Mouse (Mus musculus) Patski (cell line): Measurements from ENCODE around the gene 1190002N15Rik. TPM values are rescaled to one million over a fixed set of nuclear protein-coding genes. Genes with fewer than 3 reads are reported as not detected.

Experiments
- ATAC-seq: fragments of 100-300 bp; one replicate; pipeline ENCODE4 v1.8.0; 2021
- CTCF ChIA-PET: fragments of 350-600 bp; sonication (Branson Sonifier 250); formaldehyde crosslinking; loops from one replicate; lab custom pipeline; 2022; ENCODE audit warnings: inconsistent platforms; lab: Charles Lee
- POLR2A ChIA-PET: fragments of 350-600 bp; sonication (Branson Sonifier 250); formaldehyde crosslinking; loops from one replicate; lab custom pipeline; 2022; ENCODE audit warnings: antibody characterized with exemption, inconsistent platforms; lab: Charles Lee
- DNase-seq: peaks from one replicate; pipeline ENCODE4 v3.0.0-alpha.2; 2011; ENCODE audit warnings: low read depth, low spot score
- H3K27me3 ChIP-seq: fragments of 371-371 bp; one replicate; pipeline ENCODE4 v1.5.1; 2021
- CTCF ChIP-seq: fragments of 100-300 bp; IDR thresholded peaks from one replicate; pipeline ENCODE4 v1.5.1; 2021
- in situ Hi-C: fragments of 300-500 bp; cut with MboI; formaldehyde crosslinking; loops from 3 replicates; pipeline ENCODE4 v1.11.1; 2018; ENCODE audit warnings: low pct_unique_long_range_greater_than_20kb, mixed read lengths
- polyA plus RNA-seq: library from polyadenylated mRNA; unstranded; gene quantifications from one replicate; pipeline ENCODE4 v1.2.3, GENCODE M21; 2021

Gene 1190002N15Rik
- polyA plus RNA-seq, 1 experiment from 2014 or later: 12.3 TPM

DNA sequence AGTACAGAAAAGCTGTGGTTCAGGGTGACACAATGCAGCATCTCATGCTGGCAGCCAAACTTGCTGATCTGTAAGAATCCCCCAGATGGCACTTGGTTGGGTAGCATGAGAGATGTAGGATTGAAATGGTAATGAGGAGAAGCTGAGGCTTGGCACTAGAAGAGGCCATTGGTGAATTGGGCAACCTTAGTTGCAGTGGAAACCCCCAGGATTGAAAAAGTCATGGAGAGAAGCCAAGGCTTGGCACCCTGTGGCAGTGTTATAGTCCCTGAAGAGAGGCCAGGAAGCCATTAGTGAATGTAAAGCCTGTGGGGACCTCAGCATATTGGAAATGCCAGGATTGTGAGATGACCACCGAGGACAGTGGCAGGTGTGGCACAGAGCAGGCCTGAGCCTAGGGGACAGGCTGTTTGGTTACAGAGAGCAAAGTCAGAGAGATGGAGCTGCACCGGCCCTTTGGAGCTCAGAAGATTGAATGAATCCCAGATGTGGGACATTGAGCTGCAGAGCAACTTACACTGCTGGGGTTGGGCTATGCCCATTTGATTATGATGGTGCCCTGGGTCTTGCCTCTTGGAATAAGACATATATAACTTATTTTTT is 12.7 kb upstream of the 1190002N15Rik start:
- H3K27me3 ChIP-seq: peaks cover 3% of the 10 kb centered on the region
- no peak for ATAC-seq
- POLR2A ChIA-PET: no interaction called here
- CTCF ChIA-PET: no interaction called here
- in situ Hi-C loops: no loop called here
- no peak for DNase-seq
- no peak for TF ChIP-seq CTCF

- CTCF ChIA-PET: no interaction called here
- ATAC-seq (no peak), DNase-seq (no peak)
- POLR2A ChIA-PET: no interaction called here
- TF ChIP-seq CTCF: no peak
- no peaks in the 10 kb centered on the region for H3K27me3 ChIP-seq
- in situ Hi-C loops: loop anchor here (10.0 to 25.0 kb wide), 2 partner anchors 141 to 307 kb away; no protein-coding TSS in a partner anchor
Observed at GRCm38 (mm10) chr9:94543881-94544280, 6.0 kb upstream of the 1190002N15Rik start.

DNA sequence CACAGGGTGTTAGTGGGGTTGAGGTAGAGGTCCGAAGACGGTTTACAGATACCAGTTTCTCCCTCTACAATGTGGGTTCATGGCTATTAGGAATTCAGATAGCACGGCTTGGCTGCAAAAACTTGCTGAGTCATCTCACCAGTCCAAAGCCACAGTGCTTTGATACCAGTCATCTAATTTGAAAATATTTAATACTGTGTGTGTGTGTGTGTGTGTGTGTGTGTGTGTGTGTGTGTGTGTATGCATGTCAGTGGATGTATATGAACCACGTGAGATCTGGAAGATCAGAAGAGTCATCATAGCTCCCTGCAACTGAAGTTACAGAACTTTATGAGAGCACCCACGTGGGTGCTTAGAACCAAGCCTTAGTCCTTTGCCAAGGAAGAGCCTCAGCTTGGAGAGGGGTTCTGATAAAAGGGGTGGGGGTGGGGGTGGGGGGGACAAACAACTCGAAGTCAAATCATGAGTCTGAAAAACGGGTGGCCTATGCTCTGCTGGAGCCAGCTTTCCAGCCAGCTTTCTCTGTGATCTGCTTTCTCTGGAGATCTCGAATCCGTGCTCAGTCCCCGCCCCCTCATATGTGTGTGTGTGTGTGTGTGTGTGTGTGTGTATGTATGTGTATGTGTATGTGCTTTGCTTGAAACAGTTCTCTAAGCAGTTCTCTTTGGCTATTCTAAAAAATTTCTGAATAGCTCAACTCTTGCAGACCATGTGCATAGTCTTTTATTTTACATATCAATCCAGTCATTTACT is 2.6 kb upstream of the 1190002N15Rik start:
- no peak for ATAC-seq
- in situ Hi-C loops: loop anchor here (10.0 to 25.0 kb wide), 2 partner anchors 144 to 303 kb away; no protein-coding TSS in a partner anchor
- ChIA-PET POLR2A (no interaction called here), CTCF (no interaction called here)
- no peak for DNase-seq
- no peaks in the 10 kb centered on the region for H3K27me3 ChIP-seq
- no peak for TF ChIP-seq CTCF

DNA sequence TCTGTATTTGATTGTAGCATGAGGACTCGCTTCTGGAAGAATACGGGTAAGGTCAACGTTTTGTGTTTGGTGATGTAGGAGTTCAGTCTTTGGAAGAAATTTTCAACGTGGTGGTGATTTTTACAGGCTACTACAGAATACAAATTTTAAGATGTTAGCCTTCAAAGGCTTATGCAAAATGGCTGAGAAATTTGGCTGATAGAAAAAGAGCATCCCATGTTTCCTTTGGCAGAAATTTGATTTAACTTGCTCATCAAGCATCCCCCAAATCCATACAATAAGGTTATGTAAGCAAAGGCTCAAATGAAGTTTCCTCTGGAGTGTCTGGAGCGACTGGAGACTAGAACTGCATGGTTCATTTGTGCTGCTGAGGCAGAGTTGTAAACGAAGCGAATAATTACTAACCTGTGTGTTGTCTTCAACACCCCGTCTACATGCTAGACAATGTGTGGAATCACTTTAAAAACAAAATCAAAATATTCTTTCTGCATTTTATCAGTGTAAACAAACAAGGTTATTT is 1.5 kb upstream of the 1190002N15Rik start:
- ChIA-PET POLR2A (interaction anchor here (0.6 kb wide), 1 partner anchor 84 kb away, joined by 3 read pairs; no protein-coding TSS in a partner anchor), CTCF (no interaction called here)
- TF ChIP-seq CTCF: no peak
- DNase-seq: no peak
- in situ Hi-C loops: loop anchor here (10.0 to 25.0 kb wide), 2 partner anchors 302 to 425 kb away; no protein-coding TSS in a partner anchor
- no peak for ATAC-seq
- H3K27me3 ChIP-seq: no peaks in the 10 kb centered on the region

- POLR2A ChIA-PET: interaction anchor here (0.6 kb wide), 1 partner anchor 83 kb away, joined by 3 read pairs; no protein-coding TSS in a partner anchor
- in situ Hi-C loops: loop anchor here (10.0 to 25.0 kb wide), 2 partner anchors 301 to 424 kb away; no protein-coding TSS in a partner anchor
- DNase-seq: no peak
- H3K27me3 ChIP-seq: no peaks in the 10 kb centered on the region
- ATAC-seq: no peak
- TF ChIP-seq CTCF: no peak
- CTCF ChIA-PET: no interaction called here
Observed at GRCm38 (mm10) chr9:94538823-94539143, 902 bp upstream of the 1190002N15Rik start.

- ATAC-seq (peak; percentile 56), DNase-seq (no peak)
- ChIA-PET POLR2A (interaction anchor here (0.6 to 1.2 kb wide), 2 partner anchors 18 to 132 kb away, joined by 3 to 5 read pairs; partner anchors contain the start of gene Slc9a9), CTCF (interaction anchor here (0.9 to 1.2 kb wide), 4 partner anchors 8 to 172 kb away, joined by 3 to 4 read pairs (median 3); no protein-coding TSS in a partner anchor)
- TF ChIP-seq CTCF: peak; percentile 89
- in situ Hi-C loops: loop anchor here (10.0 to 25.0 kb wide), 2 partner anchors 300 to 422 kb away; no protein-coding TSS in a partner anchor
- no peaks in the 10 kb centered on the region for H3K27me3 ChIP-seq
Observed at GRCm38 (mm10) chr9:94537051-94537917, 597 bp downstream of the 1190002N15Rik start.

- ChIA-PET CTCF (interaction anchor here (0.6 to 1.2 kb wide), 2 partner anchors 81 to 504 kb away, joined by 3 to 4 read pairs; no protein-coding TSS in a partner anchor), POLR2A (interaction anchor here (0.6 kb wide), 1 partner anchor 521 kb away, joined by 4 read pairs; no protein-coding TSS in a partner anchor)
- in situ Hi-C loops: loop anchor here (10.0 to 25.0 kb wide), 2 partner anchors 299 to 422 kb away; no protein-coding TSS in a partner anchor
- DNase-seq (no peak), ATAC-seq (no peak)
- no peak for TF ChIP-seq CTCF
- no peaks in the 10 kb centered on the region for H3K27me3 ChIP-seq
Observed at GRCm38 (mm10) chr9:94536261-94536905, 1.5 kb downstream of the 1190002N15Rik start.

DNA sequence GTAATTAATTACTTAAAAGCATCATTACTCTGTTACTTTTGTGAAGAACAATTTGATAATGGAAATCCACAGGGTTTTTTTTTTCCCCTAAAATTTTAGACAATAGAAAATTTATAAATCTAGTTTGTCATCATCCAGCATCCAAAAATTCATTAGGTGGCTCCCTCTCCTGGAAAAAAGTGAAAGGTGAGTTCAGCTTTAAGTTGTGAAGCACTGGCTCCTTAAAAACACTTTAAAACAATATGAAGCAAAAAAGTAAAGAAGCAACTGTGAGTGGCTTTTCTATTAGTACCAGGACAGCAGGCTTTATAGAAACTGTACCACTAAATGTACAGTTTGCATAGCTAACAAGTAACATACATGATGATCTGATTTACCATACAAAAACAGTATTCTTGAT is 3.1 kb downstream of the 1190002N15Rik start:
- TF ChIP-seq CTCF: peak; percentile 46
- CTCF ChIA-PET: no interaction called here
- ATAC-seq (no peak), DNase-seq (no peak)
- in situ Hi-C loops: loop anchor here (5.0 to 25.0 kb wide), 3 partner anchors 122 to 420 kb away; no protein-coding TSS in a partner anchor
- H3K27me3 ChIP-seq: no peaks in the 10 kb centered on the region
- POLR2A ChIA-PET: no interaction called here

DNA sequence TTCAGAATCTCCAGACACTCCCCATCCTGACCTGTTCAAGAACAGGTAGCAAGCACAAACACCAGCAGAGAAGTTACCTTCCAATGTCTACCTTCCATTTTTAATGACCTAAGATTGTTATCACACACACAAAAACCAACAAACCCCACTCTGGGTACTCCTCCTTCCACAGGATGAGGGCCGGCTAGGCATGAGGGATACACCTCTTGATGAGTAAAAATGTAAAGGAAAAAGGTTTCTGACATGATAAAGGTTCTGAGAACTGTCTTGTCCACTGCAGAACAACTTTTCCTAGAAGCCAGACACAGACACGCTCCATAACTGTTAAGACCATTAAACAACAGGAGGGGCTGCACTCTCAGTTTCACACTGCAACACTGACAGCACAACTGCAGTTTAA is 3.7 kb downstream of the 1190002N15Rik start:
- TF ChIP-seq CTCF: no peak
- POLR2A ChIA-PET: no interaction called here
- no peak for DNase-seq
- CTCF ChIA-PET: interaction anchor here (1.2 kb wide), 1 partner anchor 11 kb away, joined by 5 read pairs; no protein-coding TSS in a partner anchor
- no peaks in the 10 kb centered on the region for H3K27me3 ChIP-seq
- in situ Hi-C loops: loop anchor here (5.0 to 25.0 kb wide), 3 partner anchors 122 to 419 kb away; no protein-coding TSS in a partner anchor
- ATAC-seq: no peak
